10 mouse cellular contexts compared by ENCODE assay signal in the genomic region with DNA sequence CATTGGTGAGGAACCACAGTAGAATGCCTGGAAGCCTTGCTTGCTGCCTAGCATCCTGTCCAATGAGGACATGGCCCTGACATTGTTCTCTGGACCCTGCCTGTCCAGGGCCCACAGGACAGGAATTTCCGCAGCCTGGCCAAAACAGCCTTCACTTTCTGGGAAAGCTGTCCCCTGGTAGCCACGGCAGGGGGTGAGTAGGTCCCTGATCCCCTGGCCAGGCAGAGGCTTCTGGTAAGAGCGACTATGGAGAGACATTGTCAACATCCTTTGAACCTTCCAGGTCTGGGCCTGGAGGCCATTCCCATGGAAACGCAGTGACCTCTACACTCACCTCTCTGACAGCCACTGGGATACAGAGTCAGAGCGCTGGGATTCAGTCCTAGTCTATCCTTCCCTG. TPM values are rescaled to one million over a fixed set of nuclear protein-coding genes. Genes with fewer than 3 reads are reported as not detected.
DNase-seq lines count a peak whose midpoint lies in the region; ATAC-seq and TF ChIP-seq lines count a peak whose summit lies in the region.
"Had no signal": no experiment of that assay in that cellular context is flagged by ENCODE, and none has a peak within 500 bp of the region (broad histone marks: within the 10 kb centered on the region; RNA-seq: fewer than 3 reads in every experiment).

No protein-coding gene starts in this region.

- TF ChIP-seq CTCF in kidney, postnatal 0 days (IDR thresholded peaks at IDR 0.05; ENCODE audit: low read depth): no peak
- no peak for TF ChIP-seq CTCF in stomach, postnatal 0 days (IDR thresholded peaks at IDR 0.05; ENCODE audit: low read depth)

- no peak overlapping the region for H3K9ac ChIP-seq in lung, embryonic 15.5 days
- no peak overlapping the region for H3K9ac ChIP-seq in heart, embryonic 12.5 days
- H3K9ac ChIP-seq in kidney, postnatal 0 days (ENCODE audit: low read depth, low read length): no peak overlapping the region
- H3K9ac ChIP-seq in stomach, postnatal 0 days (ENCODE audit: low read length): no peak overlapping the region

- H3K4me3 ChIP-seq in lung, embryonic 15.5 days: no peak overlapping the region
- H3K4me3 ChIP-seq in heart, embryonic 12.5 days: no peak overlapping the region
- no peak overlapping the region for H3K4me3 ChIP-seq in kidney, postnatal 0 days (replicated peaks; ENCODE audit: low read depth, low read length)
- no peak overlapping the region for H3K4me3 ChIP-seq in stomach, postnatal 0 days (ENCODE audit: low read depth, low read length)

- no peaks in the 10 kb centered on the region for H3K27me3 ChIP-seq in lung, embryonic 15.5 days
- H3K27me3 ChIP-seq in heart, embryonic 12.5 days (replicated peaks): no peaks in the 10 kb centered on the region
- H3K27me3 ChIP-seq in kidney, postnatal 0 days (ENCODE audit: insufficient read depth, low read length): no peaks in the 10 kb centered on the region
- H3K27me3 ChIP-seq in stomach, postnatal 0 days (ENCODE audit: control insufficient read depth, insufficient read depth, low read length): no peaks in the 10 kb centered on the region

- TF ChIP-seq EP300 in stomach, postnatal 0 days (optimal IDR thresholded peaks at IDR 0.05): no peak

- H3K27ac ChIP-seq in lung, embryonic 15.5 days: peak overlapping the region; percentile 83
- H3K27ac ChIP-seq in heart, embryonic 12.5 days (ENCODE audit: poor library complexity, severe bottlenecking): peak overlapping the region; percentile 36; the same call in 1 of the 2 replicates
- H3K27ac ChIP-seq in kidney, postnatal 0 days: peak overlapping the region; percentile 69; the same call in 1 of the 2 replicates
- 0 out of 2 replicates have a peak overlapping the region, but pooled peaks have one; percentile 56 for H3K27ac ChIP-seq in stomach, postnatal 0 days (replicated peaks)
- H3K27ac ChIP-seq: macrophage had no signal

- no peaks in the 10 kb centered on the region for H3K9me3 ChIP-seq in lung, embryonic 15.5 days
- no peaks in the 10 kb centered on the region for H3K9me3 ChIP-seq in heart, embryonic 12.5 days (replicated peaks)
- H3K9me3 ChIP-seq in kidney, postnatal 0 days (replicated peaks; ENCODE audit: low read length): no peaks in the 10 kb centered on the region
- H3K9me3 ChIP-seq in stomach, postnatal 0 days (ENCODE audit: control insufficient read depth, low read length): no peaks in the 10 kb centered on the region

- no peak for ATAC-seq in lung, embryonic 15.5 days (ENCODE audit: borderline replicate concordance, extremely low read depth, low FRiP score, low TSS enrichment)
- ATAC-seq in heart, embryonic 12.5 days (ENCODE audit: insufficient number of reproducible peaks, low FRiP score): no peak
- no peak for ATAC-seq in kidney, postnatal 0 days (replicated peaks; ENCODE audit: low FRiP score, low read depth)
- ATAC-seq in stomach, postnatal 0 days (ENCODE audit: low FRiP score, low TSS enrichment): no peak
- no peak for ATAC-seq in megakaryocyte, adult 5-6 weeks (ENCODE audit: poor library complexity, severe bottlenecking)

- no peak overlapping the region for H3K4me2 ChIP-seq in lung, embryonic 15.5 days
- H3K4me2 ChIP-seq in heart, embryonic 12.5 days: no peak overlapping the region
- no peak overlapping the region for H3K4me2 ChIP-seq in kidney, postnatal 0 days (ENCODE audit: low read length)
- H3K4me2 ChIP-seq in stomach, postnatal 0 days (replicated peaks; ENCODE audit: low read depth): no peak overlapping the region

- H3K36me3 ChIP-seq in lung, embryonic 15.5 days: peaks cover 12% of the 10 kb centered on the region; the same call in 1 of the 2 replicates
- H3K36me3 ChIP-seq in heart, embryonic 12.5 days: peaks cover 39% of the 10 kb centered on the region
- H3K36me3 ChIP-seq in kidney, postnatal 0 days (ENCODE audit: insufficient read depth, low read length): peaks cover 17% of the 10 kb centered on the region; the same call in 1 of the 2 replicates
- H3K36me3 ChIP-seq in stomach, postnatal 0 days (ENCODE audit: control insufficient read depth, insufficient read depth, low read length): peaks cover 17% of the 10 kb centered on the region; the same call in 1 of the 2 replicates

- 40% methylated on average over 5 of the region's 5 CpGs for WGBS in lung, embryonic 15.5 days
- 47% methylated on average over 5 of the region's 5 CpGs for WGBS in heart, embryonic 12.5 days
- 52% methylated on average over 5 of the region's 5 CpGs for WGBS in kidney, postnatal 0 days
- WGBS in stomach, postnatal 0 days: 60% methylated on average over 5 of the region's 5 CpGs

- peaks cover 32% of the 10 kb centered on the region for H3K4me1 ChIP-seq in lung, embryonic 15.5 days
- H3K4me1 ChIP-seq in heart, embryonic 12.5 days (replicated peaks): peaks cover 28% of the 10 kb centered on the region
- H3K4me1 ChIP-seq in kidney, postnatal 0 days (replicated peaks; ENCODE audit: insufficient read depth, low read length): peaks cover 23% of the 10 kb centered on the region
- peaks cover 4% of the 10 kb centered on the region; the same call in 1 of the 2 replicates for H3K4me1 ChIP-seq in stomach, postnatal 0 days (replicated peaks; ENCODE audit: control insufficient read depth, insufficient read depth)

- no peak for DNase-seq in lung, postnatal 36 days
- no peak for DNase-seq in kidney, postnatal 0 days (ENCODE audit: low spot score)
- no peak for DNase-seq in stomach, postnatal 0 days (ENCODE audit: low spot score)
- DNase-seq in frontal cortex, postnatal 25 days (ENCODE audit: low spot score in 2 of 2): no peak
- DNase-seq: cerebellum, postnatal 10 days; thymus, postnatal 25 days had no signal

RNA-seq across cellular contexts. Expression of gene Txn2, which starts 16.8 kb away (rescaled TPM):
- 207 and 211 TPM in 2 replicates for polyA plus RNA-seq in lung, embryonic 15.5 days (2015; fragmentation: Nextera tagmentation; extraction: Ambion mirVana)
- 228 and 231 TPM in 2 replicates for polyA plus RNA-seq in heart, embryonic 12.5 days (2016; fragmentation: Nextera tagmentation; extraction: Ambion mirVana)
- polyA plus RNA-seq in kidney, postnatal 0 days (2015; fragmentation: Nextera tagmentation; extraction: Ambion mirVana): 245 and 253 TPM in 2 replicates
- 172 and 176 TPM in 2 replicates for polyA plus RNA-seq in stomach, postnatal 0 days (2015; fragmentation: Nextera tagmentation; extraction: Ambion mirVana)
- total RNA-seq in megakaryocyte, adult 5-6 weeks (2015): 162 and 187 TPM in 2 replicates
- 23.2 and 39.4 TPM in 2 replicates for total RNA-seq in megakaryocyte, adult 5-6 weeks (2017)

RNA-seq across cellular contexts. Expression of gene Foxred2, which starts 44.5 kb away (rescaled TPM):
- 3.8 TPM in 2 replicates for polyA plus RNA-seq in lung, embryonic 15.5 days (2015; fragmentation: Nextera tagmentation; extraction: Ambion mirVana)
- 1.1 and 1.3 TPM in 2 replicates for polyA plus RNA-seq in heart, embryonic 12.5 days (2016; fragmentation: Nextera tagmentation; extraction: Ambion mirVana)
- polyA plus RNA-seq in kidney, postnatal 0 days (2015; fragmentation: Nextera tagmentation; extraction: Ambion mirVana): 3.2 TPM in 2 replicates
- 0.62 and 0.87 TPM in 2 replicates for polyA plus RNA-seq in stomach, postnatal 0 days (2015; fragmentation: Nextera tagmentation; extraction: Ambion mirVana)
- 30.7 and 38.2 TPM in 2 replicates for total RNA-seq in megakaryocyte, adult 5-6 weeks (2015)
- 30.2 and 31.5 TPM in 2 replicates for total RNA-seq in megakaryocyte, adult 5-6 weeks (2017)

RNA-seq across cellular contexts. Expression of gene Eif3d, which starts 58.6 kb away (rescaled TPM):
- polyA plus RNA-seq in lung, embryonic 15.5 days (2015; fragmentation: Nextera tagmentation; extraction: Ambion mirVana): 178 and 187 TPM in 2 replicates
- 157 and 162 TPM in 2 replicates for polyA plus RNA-seq in heart, embryonic 12.5 days (2016; fragmentation: Nextera tagmentation; extraction: Ambion mirVana)
- 120 and 132 TPM in 2 replicates for polyA plus RNA-seq in kidney, postnatal 0 days (2015; fragmentation: Nextera tagmentation; extraction: Ambion mirVana)
- 106 and 110 TPM in 2 replicates for polyA plus RNA-seq in stomach, postnatal 0 days (2015; fragmentation: Nextera tagmentation; extraction: Ambion mirVana)
- 106 and 126 TPM in 2 replicates for total RNA-seq in megakaryocyte, adult 5-6 weeks (2015)
- total RNA-seq in megakaryocyte, adult 5-6 weeks (2017): 135 and 144 TPM in 2 replicates
